Mouse (Mus musculus) embryonic fibroblast, embryonic 13.5 days (primary cell): ENCODE results near the gene Tbc1d5. TPM values are rescaled to one million over a fixed set of nuclear protein-coding genes. Genes with fewer than 3 reads are reported as not detected.

Experiments used
- H3K27ac ChIP-seq: 2 replicates; pipeline ENCODE4 v1.5.1; 2012; ENCODE audit warnings: low read length, control low read depth, inconsistent platforms; ENCODE audit not compliant: insufficient read depth
- H3K4me1 ChIP-seq: 2 replicates; pipeline ENCODE4 v1.6.1; 2011; ENCODE audit warnings: low read length; ENCODE audit not compliant: control insufficient read depth, insufficient read depth
- H3K4me3 ChIP-seq: 2 replicates; pipeline ENCODE4 v1.5.1; 2011; ENCODE audit warnings: mild to moderate bottlenecking, control low read depth, low read length; ENCODE audit not compliant: insufficient read depth
- CTCF ChIP-seq: IDR thresholded peaks from 2 replicates; pipeline ENCODE4 v1.5.1; 2011; ENCODE audit warnings: mild to moderate bottlenecking, control low read depth, low read length, moderate library complexity, borderline replicate concordance; ENCODE audit not compliant: insufficient read depth
- POLR2A ChIP-seq: IDR thresholded peaks from 2 replicates; pipeline ENCODE4 v1.6.1; 2011; ENCODE audit warnings: low read depth, mild to moderate bottlenecking, control low read depth, low read length, moderate library complexity
- polyA plus RNA-seq: library from polyadenylated mRNA; stranded (reverse); fragments of >200 nt; gene quantifications from 2 replicates; pipeline ENCODE4 v1.2.4, GENCODE M21; 2011; ENCODE audit warnings: low read depth; ENCODE audit not compliant: missing spikeins, insufficient read length

Gene Tbc1d5
- polyA plus RNA-seq, 1 experiment: 22.3 TPM

DNA sequence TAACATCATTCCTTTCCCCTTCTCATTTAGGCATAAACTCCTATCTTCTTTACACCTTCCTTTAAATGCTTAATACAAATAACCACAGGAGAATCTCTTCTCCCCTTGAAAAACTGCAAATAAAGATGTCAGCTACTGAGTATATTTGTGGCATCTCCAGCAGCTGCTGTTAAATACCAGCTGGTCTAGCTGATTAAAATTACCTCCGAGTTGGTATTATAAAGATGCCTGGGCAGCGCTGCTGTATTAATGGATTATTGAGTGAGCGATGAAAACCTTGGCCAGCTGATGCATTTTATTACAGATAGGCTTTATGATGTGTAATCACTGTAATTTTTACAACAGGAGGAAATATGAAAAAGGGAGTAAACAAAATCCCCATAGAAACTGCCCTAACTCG, 271.0 kb downstream of the Tbc1d5 start:
- no peak overlapping the region for H3K4me3 ChIP-seq
- TF ChIP-seq POLR2A (no peak), CTCF (no peak)
- H3K4me1 ChIP-seq: no peaks in the 10 kb centered on the region
- H3K27ac ChIP-seq: no peak overlapping the region

DNA sequence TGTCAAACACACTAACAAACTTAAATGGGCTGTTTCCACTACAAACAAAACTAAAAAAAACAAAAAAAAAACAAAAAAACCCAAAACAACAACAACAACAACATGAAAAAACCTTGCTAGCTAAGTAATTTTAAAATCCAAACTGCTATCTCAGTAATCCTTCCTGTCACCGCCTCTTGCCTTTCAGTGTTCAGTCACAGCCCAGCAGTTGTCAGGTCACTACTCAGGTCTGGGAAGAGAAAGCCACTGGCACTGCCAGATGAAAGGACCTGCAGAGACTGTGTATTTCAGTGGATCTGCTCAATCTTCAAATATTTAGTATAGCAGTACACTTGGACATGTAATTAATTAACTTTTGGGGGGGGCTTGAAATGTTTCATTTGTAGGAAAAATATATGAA, 272.5 kb downstream of the Tbc1d5 start:
- H3K4me1 ChIP-seq: no peaks in the 10 kb centered on the region
- H3K27ac ChIP-seq: no peak overlapping the region
- TF ChIP-seq POLR2A: no peak
- TF ChIP-seq CTCF: no peak
- no peak overlapping the region for H3K4me3 ChIP-seq

DNA sequence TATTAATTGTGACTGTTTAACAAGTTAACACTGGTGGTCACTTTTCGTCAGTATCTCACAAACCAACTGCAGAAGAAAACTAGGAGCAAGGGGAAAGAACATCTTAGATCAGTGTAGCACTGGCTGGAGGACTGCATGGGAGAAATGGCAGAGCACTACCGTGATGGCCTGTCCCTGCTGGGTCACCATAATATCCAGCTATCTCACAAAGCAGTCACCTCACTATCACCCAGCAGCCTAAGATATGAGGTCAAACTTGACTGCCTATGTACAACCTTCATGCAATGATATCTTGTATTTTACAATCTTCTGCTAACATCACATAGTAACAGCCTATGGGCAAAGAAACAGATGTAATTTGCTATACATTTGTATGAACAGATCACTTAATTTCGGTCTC, 274.7 kb downstream of the Tbc1d5 start:
- H3K4me1 ChIP-seq: no peaks in the 10 kb centered on the region
- TF ChIP-seq CTCF: no peak
- no peak for TF ChIP-seq POLR2A
- H3K4me3 ChIP-seq: no peak overlapping the region
- no peak overlapping the region for H3K27ac ChIP-seq

DNA sequence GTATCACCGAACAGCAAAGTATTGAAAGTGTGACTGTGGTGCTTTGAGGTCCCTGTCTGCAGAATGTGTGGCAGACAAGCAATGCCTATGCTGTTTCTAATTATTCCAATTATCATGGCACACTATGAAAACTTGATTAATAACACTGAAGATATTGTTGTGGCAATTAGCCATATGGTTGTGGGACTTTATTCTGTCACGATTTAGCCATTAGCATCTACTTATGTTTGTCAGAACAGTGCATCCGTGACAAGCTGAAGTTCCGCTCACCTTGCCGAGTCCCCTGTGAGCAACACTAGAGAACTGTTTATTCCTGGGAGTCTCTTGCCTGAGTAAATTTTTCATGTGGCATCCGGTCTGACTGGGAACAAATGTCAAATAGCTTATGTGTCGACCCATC, 281.3 kb downstream of the Tbc1d5 start:
- TF ChIP-seq CTCF (no peak), POLR2A (no peak)
- Histone ChIP-seq H3K27ac (no peak overlapping the region), H3K4me1 (no peaks in the 10 kb centered on the region), H3K4me3 (no peak overlapping the region)

DNA sequence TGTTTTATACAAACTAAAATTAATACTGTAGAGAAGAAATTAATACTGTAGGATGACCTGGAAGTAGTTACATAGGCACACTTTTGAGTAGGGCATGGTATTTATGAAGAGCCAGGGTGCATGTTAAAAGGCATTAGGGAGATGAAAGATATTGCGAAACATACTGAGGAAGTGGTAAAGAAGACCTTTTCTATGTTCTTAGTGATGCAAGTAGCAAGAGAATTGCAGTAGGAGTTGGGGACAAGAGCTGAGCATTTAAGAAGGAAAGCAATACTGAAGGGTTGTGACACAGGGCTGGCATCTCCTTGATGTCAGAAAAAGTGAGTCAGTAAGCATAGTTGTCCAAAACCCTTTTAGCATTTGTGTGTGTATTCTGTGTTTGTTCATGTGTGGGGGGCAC, 289.7 kb downstream of the Tbc1d5 start:
- TF ChIP-seq CTCF: no peak
- no peak for TF ChIP-seq POLR2A
- H3K27ac ChIP-seq: no peak overlapping the region
- H3K4me1 ChIP-seq: no peaks in the 10 kb centered on the region
- H3K4me3 ChIP-seq: no peak overlapping the region

DNA sequence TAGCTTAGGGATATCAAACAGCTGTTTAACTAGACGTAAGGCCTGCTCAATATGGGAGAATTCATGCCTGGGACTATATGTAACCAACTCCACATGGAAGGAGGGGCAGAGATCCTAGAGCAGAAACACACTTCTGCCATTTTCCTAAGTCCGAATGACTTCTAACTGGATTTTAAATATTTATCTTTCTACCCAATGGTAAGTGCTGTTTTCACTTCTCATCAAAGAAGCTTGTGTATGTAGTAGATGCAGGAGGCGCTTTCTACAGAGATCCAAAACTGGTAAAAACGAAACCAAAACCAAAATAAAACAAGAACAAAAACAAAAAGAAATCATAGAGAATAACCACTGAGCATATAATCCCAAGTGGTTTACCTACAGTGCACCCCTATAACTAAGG, 299.2 kb downstream of the Tbc1d5 start:
- Histone ChIP-seq H3K27ac (no peak overlapping the region), H3K4me1 (no peaks in the 10 kb centered on the region), H3K4me3 (no peak overlapping the region)
- TF ChIP-seq CTCF (no peak), POLR2A (no peak)

DNA sequence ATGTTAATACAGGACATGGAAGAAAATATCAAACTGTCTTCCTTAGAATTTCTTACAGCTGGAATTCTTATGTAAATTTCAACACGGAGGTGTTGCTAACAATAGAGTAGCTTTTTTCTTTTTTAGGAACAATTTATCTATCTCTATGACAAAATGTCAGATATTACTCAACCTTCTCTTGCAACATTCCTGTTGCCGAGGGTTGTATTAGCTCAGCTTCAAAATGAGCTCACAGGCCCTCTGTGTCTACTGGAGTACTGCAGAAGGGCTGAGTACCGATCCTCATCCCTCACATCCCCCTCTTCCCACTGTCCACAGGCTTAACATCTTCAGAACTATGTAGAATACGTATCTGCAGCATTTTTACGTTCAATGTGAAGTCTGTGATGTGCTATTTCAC, 302.7 kb downstream of the Tbc1d5 start:
- no peaks in the 10 kb centered on the region for H3K4me1 ChIP-seq
- TF ChIP-seq POLR2A: no peak
- no peak for TF ChIP-seq CTCF
- no peak overlapping the region for H3K4me3 ChIP-seq
- no peak overlapping the region for H3K27ac ChIP-seq

DNA sequence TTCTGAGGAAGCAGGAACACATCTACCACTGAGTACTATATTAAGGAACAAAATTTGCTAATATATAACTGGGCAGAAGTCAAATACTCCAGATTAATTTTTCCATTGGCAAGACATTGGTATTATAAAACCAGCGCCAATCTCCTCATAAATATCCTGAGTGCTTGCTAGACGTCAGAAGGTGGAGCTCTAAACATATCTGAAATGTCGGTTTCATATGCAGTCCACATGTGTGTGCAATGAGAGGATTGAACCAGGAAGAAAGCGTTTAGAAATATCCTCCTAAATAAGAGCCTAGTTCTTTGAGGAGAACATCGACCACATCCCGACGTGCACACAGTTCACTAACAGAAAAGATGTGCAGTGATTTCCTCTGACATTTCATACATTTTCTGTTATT, 305.1 kb downstream of the Tbc1d5 start:
- no peak overlapping the region for H3K4me3 ChIP-seq
- TF ChIP-seq CTCF: no peak
- no peak for TF ChIP-seq POLR2A

DNA sequence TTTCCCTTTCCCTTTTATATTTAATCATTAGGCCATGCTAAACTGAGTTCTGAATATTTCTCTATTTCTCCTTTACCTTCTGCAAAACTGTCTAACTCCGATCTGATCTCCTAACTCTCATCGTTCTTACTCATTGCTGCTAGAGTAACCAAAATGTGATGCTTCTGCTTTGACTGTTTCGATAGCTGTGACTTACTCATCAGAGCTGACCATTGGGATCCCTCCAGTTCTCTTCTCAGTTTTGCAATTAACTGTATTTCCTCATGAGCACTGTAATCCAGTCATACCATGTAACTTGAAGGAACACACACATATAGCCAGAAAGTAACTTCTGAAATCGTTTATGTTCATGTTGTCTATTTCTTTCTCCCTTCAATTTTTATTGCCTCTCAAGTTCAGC, 306.6 kb downstream of the Tbc1d5 start:
- TF ChIP-seq POLR2A (no peak), CTCF (no peak)
- Histone ChIP-seq H3K4me3 (no peak overlapping the region), H3K4me1 (no peaks in the 10 kb centered on the region), H3K27ac (no peak overlapping the region)

More for the DNA sequence above, 305.1 kb downstream of the Tbc1d5 start:
- H3K4me1 ChIP-seq: no peaks in the 10 kb centered on the region
- no peak overlapping the region for H3K27ac ChIP-seq

DNA sequence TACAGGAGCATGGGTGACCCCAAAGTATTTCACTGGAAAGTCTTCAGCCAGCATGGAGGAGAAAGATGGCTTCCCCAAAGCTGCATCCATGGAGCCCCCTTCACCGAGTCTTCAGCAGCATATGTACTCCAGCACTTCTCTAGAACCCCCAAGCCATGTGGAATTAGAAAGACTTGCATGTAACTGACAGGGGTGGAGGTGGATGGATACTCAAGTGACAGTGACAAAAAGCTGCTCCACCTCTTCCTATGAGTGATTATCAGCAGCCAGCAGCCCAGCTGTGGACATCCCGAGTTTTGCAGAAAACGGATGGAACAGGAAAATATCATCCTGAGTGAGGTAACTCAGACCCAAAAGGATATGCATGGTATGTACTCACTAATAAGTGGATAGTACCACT, 311.9 kb downstream of the Tbc1d5 start:
- no peak for TF ChIP-seq POLR2A
- no peak for TF ChIP-seq CTCF
- Histone ChIP-seq H3K27ac (no peak overlapping the region), H3K4me3 (no peak overlapping the region)

DNA sequence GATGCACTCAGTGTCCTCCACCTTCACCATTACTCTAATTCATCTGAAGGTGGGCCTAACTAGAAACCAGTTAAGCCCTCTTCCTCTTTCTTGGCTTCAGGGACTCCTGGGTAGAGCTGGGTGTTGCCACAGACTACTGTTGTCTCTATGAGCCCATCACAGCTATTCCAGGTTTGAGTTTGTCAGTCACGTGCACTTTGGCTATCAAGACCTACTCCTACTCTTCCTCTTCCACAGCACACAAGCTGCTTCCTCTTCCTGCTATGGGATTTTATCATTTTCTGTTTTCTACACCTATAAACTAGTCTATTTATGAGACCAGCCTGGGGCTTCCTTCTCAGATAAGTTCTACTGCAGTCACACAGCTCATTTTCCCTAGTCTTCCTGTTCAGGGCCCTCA, 314.4 kb downstream of the Tbc1d5 start:
- H3K4me1 ChIP-seq: no peaks in the 10 kb centered on the region
- no peak for TF ChIP-seq CTCF
- no peak for TF ChIP-seq POLR2A
- no peak overlapping the region for H3K4me3 ChIP-seq
- H3K27ac ChIP-seq: no peak overlapping the region

More for the DNA sequence above, 311.9 kb downstream of the Tbc1d5 start:
- no peaks in the 10 kb centered on the region for H3K4me1 ChIP-seq
